Mouse (Mus musculus): ENCODE results near the gene Pdlim7.

DNA sequence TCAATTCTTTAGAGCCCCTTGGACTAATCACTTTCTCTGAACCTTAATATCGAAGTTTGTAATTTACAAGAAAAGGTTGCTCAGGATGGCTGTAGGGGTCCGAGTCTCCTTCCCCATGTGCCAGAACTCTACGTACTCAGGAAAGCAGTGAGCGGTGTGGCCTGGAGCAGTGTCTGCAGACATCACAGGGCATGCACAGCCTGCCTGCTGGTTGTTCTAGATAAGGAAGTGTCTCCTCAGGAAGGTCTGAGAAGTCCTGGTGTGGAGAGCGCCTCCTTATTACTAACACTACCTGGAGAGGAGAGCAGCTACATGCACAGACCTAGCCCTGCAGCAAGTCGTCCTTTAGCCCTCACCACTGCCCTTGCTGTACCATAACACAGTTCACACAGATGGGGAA is 31.3 kb upstream of the Pdlim7 start:
- TF ChIP-seq MAZ (IDR thresholded peaks at IDR 0.05; ENCODE audit: low read depth, low read length) = no peak
- no peak for TF ChIP-seq CTCF (conservative IDR thresholded peaks at IDR 0.05 in 1 of 2, IDR thresholded peaks at IDR 0.05 in 1 of 2; ENCODE audit: low read depth in 2 of 2, low read length in 2 of 2)
- TF ChIP-seq EP300 (IDR thresholded peaks at IDR 0.05; ENCODE audit: low read length) = no peak
- no peak for TF ChIP-seq ELF1 (IDR thresholded peaks at IDR 0.05; ENCODE audit: low read depth, low read length)
- TF ChIP-seq MAX (IDR thresholded peaks at IDR 0.05; ENCODE audit: low read length) = no peak

Measured in CH12.LX (cell line).